Mouse (Mus musculus) C2C12 (cell line): ENCODE measurements at regions not wholly inside any gene's neighbourhood (a gene's known extent, or its start where the extent isn't known, plus 50 kb on each side); places are given as distances from the start of the nearest gene placed in this dataset.

Experiments
- H3K27me3 ChIP-seq: one replicate; pipeline ENCODE4 v1.6.1; 2011; ENCODE audit not compliant: control insufficient read depth, insufficient read depth, insufficient read length
- H3K36me3 ChIP-seq: one replicate; pipeline ENCODE4 v1.6.1; 2011; ENCODE audit not compliant: control insufficient read depth, insufficient read depth
- H3K4me3 ChIP-seq: one replicate; pipeline ENCODE4 v1.5.1; 2011; ENCODE audit warnings: mild to moderate bottlenecking, control low read depth; ENCODE audit not compliant: poor library complexity, insufficient read depth, severe bottlenecking
- H3K79me2 ChIP-seq: one replicate; pipeline ENCODE4 v1.6.1; 2011; ENCODE audit not compliant: control insufficient read depth, insufficient read depth
- H3K79me3 ChIP-seq: one replicate; pipeline ENCODE4 v1.6.1; 2011; ENCODE audit warnings: low read depth, control low read depth
- H3ac ChIP-seq: one replicate; pipeline ENCODE3; 2011; ENCODE audit warnings: low read depth; ENCODE audit not compliant: control insufficient read depth, insufficient read length
- CEBPB ChIP-seq: IDR thresholded peaks from one replicate; pipeline ENCODE4 v1.6.1; 2011; ENCODE audit warnings: low read depth, mild to moderate bottlenecking, control low read depth, moderate library complexity
- CTCF ChIP-seq: IDR thresholded peaks from one replicate; pipeline ENCODE4 v1.5.1; 2011; ENCODE audit not compliant: control insufficient read depth, insufficient read depth, insufficient read length
- FOSL1 ChIP-seq: IDR thresholded peaks from one replicate; pipeline ENCODE4 v1.8.0; 2011; ENCODE audit warnings: mild to moderate bottlenecking, low read length; ENCODE audit not compliant: poor library complexity, insufficient read depth, severe bottlenecking
- MAX ChIP-seq: IDR thresholded peaks from one replicate; pipeline ENCODE4 v1.6.1; 2011; ENCODE audit warnings: mild to moderate bottlenecking, control low read depth
- MYOD1 ChIP-seq: IDR thresholded peaks from one replicate; pipeline ENCODE4 v1.6.1; 2011; ENCODE audit warnings: low read depth; ENCODE audit not compliant: control insufficient read depth, insufficient read length
- MYOG ChIP-seq: IDR thresholded peaks from one replicate; pipeline ENCODE4 v1.6.1; 2011; ENCODE audit not compliant: control insufficient read depth, insufficient read length; ENCODE audit errors: extremely low read depth
- USF1 ChIP-seq: IDR thresholded peaks from one replicate; pipeline ENCODE4 v1.6.1; 2011; ENCODE audit warnings: low read depth, mild to moderate bottlenecking, control low read depth, moderate library complexity

GRCm38 (mm10) chr8:65443266-65443665, 174.4 kb upstream of the March1 start:
- TF ChIP-seq CTCF (no peak), FOSL1 (peak; percentile 47)

GRCm38 (mm10) chr8:65420870-65421269, 196.8 kb upstream of the March1 start:
- no peaks in the 10 kb centered on the region for H3K79me3 ChIP-seq
- TF ChIP-seq CTCF = no peak
- TF ChIP-seq FOSL1 = no peak
- no peak for TF ChIP-seq MAX
- TF ChIP-seq USF1 = no peak
- no peaks in the 10 kb centered on the region for H3K27me3 ChIP-seq
- H3K36me3 ChIP-seq = no peaks in the 10 kb centered on the region
- H3K79me2 ChIP-seq = no peaks in the 10 kb centered on the region
- H3ac ChIP-seq = no peak overlapping the region
- H3K4me3 ChIP-seq = no peak overlapping the region

More at GRCm38 (mm10) chr8:65443266-65443665, 174.4 kb upstream of the March1 start:
- H3K79me2 ChIP-seq = no peaks in the 10 kb centered on the region
- H3K36me3 ChIP-seq = no peaks in the 10 kb centered on the region
- H3ac ChIP-seq = no peak overlapping the region
- no peaks in the 10 kb centered on the region for H3K79me3 ChIP-seq
- no peaks in the 10 kb centered on the region for H3K27me3 ChIP-seq
- no peak overlapping the region for H3K4me3 ChIP-seq

GRCm38 (mm10) chr8:65417897-65418296, 199.8 kb upstream of the March1 start:
- no peaks in the 10 kb centered on the region for H3K79me3 ChIP-seq
- H3K27me3 ChIP-seq = no peaks in the 10 kb centered on the region
- no peaks in the 10 kb centered on the region for H3K79me2 ChIP-seq
- no peaks in the 10 kb centered on the region for H3K36me3 ChIP-seq
- no peak overlapping the region for H3ac ChIP-seq
- H3K4me3 ChIP-seq = no peak overlapping the region
- no peak for TF ChIP-seq CTCF
- TF ChIP-seq MYOG = no peak
- TF ChIP-seq FOSL1 = no peak
- TF ChIP-seq MYOD1 = no peak
- TF ChIP-seq CEBPB = no peak
- TF ChIP-seq MAX = no peak
- no peak for TF ChIP-seq USF1

GRCm38 (mm10) chr8:65414201-65414600, 203.5 kb upstream of the March1 start:
- Histone ChIP-seq H3ac (no peak overlapping the region), H3K79me2 (no peaks in the 10 kb centered on the region), H3K79me3 (no peaks in the 10 kb centered on the region), H3K27me3 (no peaks in the 10 kb centered on the region), H3K36me3 (no peaks in the 10 kb centered on the region), H3K4me3 (no peak overlapping the region)
- TF ChIP-seq USF1 = no peak
- no peak for TF ChIP-seq CTCF
- no peak for TF ChIP-seq FOSL1
- no peak for TF ChIP-seq MYOD1
- no peak for TF ChIP-seq MAX
- TF ChIP-seq MYOG = no peak
- TF ChIP-seq CEBPB = no peak

- H3ac ChIP-seq = no peak overlapping the region
These were observed 205.4 kb upstream of the March1 start for GRCm38 (mm10) chr8:65412291-65412690.

GRCm38 (mm10) chr8:65395755-65396154, 221.9 kb upstream of the March1 start:
- Histone ChIP-seq H3K4me3 (no peak overlapping the region), H3K79me3 (no peaks in the 10 kb centered on the region), H3K27me3 (no peaks in the 10 kb centered on the region), H3K36me3 (no peaks in the 10 kb centered on the region), H3ac (no peak overlapping the region), H3K79me2 (no peaks in the 10 kb centered on the region)
- TF ChIP-seq FOSL1 = no peak
- TF ChIP-seq CEBPB = no peak
- TF ChIP-seq USF1 = no peak
- TF ChIP-seq MYOG = no peak
- TF ChIP-seq CTCF = no peak

More at GRCm38 (mm10) chr8:65412291-65412690, 205.4 kb upstream of the March1 start:
- TF ChIP-seq FOSL1 (no peak), CTCF (no peak), MYOD1 (no peak), MYOG (no peak), MAX (no peak), CEBPB (no peak)
- H3K27me3 ChIP-seq = no peaks in the 10 kb centered on the region
- no peaks in the 10 kb centered on the region for H3K79me3 ChIP-seq
- no peak overlapping the region for H3K4me3 ChIP-seq
- H3K79me2 ChIP-seq = no peaks in the 10 kb centered on the region
- H3K36me3 ChIP-seq = no peaks in the 10 kb centered on the region
